Mouse (Mus musculus) NIH3T3 (cell line): Measurements from ENCODE around the gene Gpd1.
"Not testable (repeated sequence)": the region's sequence is repeated elsewhere in the genome, so short reads cannot be mapped to it uniquely, and the experiment has no call there.

Experiments used
- DNase-seq: peaks from one replicate; pipeline ENCODE4 v3.0.0-alpha.2; 2012; ENCODE audit warnings: low read depth

The Gpd1 gene

DNA sequence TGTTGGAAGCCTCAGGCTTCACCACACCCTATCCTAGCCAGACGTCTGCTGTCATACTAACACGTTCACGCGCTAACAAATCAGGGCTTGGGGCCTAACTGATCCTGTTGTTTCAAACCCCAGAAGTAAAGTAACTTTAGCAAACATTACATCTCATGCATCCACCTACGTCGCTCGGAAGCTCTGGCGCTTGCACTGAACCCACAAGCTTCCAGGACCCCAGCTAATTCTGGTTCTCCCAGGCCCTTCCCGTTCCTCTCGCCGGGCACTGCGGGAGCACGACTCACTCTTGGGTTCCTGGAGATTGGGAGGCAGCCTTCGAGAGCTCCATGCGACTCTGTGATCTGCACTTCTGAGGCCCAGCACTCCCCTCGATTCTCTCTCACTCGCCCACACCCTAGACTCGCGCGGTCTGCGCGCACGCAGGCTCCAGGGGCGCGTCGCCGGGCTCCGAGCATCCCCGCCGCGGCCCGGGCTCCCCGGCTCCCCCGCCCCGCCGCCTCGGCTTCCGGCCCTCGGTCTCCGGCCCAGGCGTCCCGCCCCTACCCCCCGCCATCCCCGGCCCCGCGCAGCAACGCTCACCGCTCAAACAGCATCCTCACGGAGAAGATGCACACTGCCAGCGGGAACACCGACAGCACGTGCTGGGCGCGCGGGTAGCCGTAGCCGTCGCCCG lies 54.4 kb downstream of the Gpd1 start:
- DNase-seq = peak; percentile 65

- DNase-seq = peak; percentile 94
Observed at GRCm38 (mm10) chr15:99772277-99772880, 55.1 kb downstream of the Gpd1 start.

GRCm38 (mm10) chr15:99772881-99772924 lies 55.4 kb downstream of the Gpd1 start, which contains the start of gene Cers5:
TSS of gene Cers5 (minus strand) at chr15:99772885.
- DNase-seq = not testable (repeated sequence)

- DNase-seq = no peak
Observed at GRCm38 (mm10) chr15:99772925-99773324, 55.6 kb downstream of the Gpd1 start.
